Mouse (Mus musculus): Measurements from ENCODE around the gene Zfp750.

Zfp750 gene

DNA sequence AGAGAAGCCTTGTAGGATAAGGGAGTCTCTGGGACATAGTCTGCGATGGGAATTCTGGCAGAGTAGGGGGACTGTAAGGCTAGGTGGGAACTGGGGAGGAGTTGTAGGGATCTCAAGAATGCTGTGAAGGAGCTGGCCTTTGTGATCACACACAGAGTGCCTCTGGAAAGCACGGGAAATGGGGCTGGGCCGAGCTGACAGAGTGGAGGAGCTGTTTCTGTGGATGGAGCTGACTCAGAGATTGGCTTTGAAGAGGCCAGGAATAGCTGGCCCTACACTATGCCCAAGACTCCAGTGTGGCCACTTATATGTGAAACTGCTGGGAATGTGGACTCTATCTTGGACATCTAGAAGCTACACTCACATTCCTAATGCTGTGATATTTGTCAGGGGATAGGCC, 17.4 kb upstream of the Zfp750 start:
- no peak for DNase-seq

GRCm38 (mm10) chr11:121529747-121530146, 10.6 kb upstream of the Zfp750 start:
- DNase-seq, result no peak

- peak; percentile 36 for DNase-seq
These were observed 5.1 kb upstream of the Zfp750 start for GRCm38 (mm10) chr11:121524191-121524590.

- DNase-seq, result no peak
These were observed 3.1 kb upstream of the Zfp750 start for GRCm38 (mm10) chr11:121522156-121522762.

DNA sequence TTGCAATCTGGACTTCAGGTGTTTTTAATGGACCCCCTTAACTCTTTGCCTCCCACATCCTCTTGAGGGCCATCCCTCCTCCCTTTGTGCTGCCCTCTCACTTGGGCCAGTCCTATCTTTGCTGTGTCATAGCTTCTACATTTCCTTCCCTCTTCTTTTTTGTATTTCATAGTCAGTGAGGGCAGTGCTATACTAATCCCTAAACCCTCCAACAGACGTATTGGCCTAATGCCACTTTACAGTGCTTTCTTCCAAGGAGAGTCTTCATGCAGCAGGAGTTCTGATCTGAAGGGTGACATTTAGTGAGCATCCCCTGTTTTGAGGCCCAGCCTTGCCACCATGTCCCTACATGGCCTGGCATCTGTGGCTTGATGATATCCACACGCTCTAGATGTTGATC, 1.6 kb upstream of the Zfp750 start:
- no peak for DNase-seq

GRCm38 (mm10) chr11:121519703-121520102, 570 bp upstream of the Zfp750 start:
- no peak for DNase-seq

GRCm38 (mm10) chr11:121517687-121518465, 1.3 kb downstream of the Zfp750 start:
- DNase-seq, result no peak

- no peak for DNase-seq
These were observed 2.2 kb downstream of the Zfp750 start for GRCm38 (mm10) chr11:121516906-121517305.

GRCm38 (mm10) chr11:121515996-121516395, 3.1 kb downstream of the Zfp750 start:
- no peak for DNase-seq

DNA sequence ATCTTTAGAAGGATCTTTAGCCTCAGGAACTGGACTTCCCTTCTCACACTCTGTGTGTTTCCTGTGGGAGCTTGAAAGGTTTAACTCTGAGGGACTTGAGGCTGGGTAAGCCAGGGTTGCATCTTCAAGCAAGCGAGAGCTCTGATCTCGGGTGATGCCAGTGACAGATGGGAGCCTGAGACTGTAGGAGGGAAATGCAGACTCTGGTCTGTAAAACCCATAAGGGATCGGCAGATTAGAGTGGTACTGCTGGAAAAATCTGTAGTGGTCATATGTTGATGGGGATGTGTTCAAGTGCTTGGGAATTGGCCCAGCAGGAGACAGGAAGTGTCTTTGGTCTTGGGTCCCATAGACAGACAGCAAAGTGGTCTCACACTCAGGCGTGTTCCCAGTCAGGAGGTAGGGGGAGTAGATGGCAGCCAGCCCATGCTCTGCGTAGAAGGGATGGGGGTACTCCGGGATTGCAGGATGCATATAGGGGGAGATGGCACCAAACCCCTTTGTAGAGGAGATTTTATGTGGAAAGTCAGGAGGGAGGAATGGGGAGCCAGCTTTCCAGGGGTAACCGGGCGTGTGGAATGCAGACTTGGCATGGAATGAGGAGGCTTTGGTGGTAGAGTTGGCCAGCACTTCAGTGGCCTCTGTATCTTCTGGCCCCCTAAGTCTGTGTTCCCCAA, 6.1 kb downstream of the Zfp750 start:
- peak; percentile 37 for DNase-seq

- no peak for DNase-seq
These were observed 8.5 kb downstream of the Zfp750 start for GRCm38 (mm10) chr11:121510512-121511246.

DNA sequence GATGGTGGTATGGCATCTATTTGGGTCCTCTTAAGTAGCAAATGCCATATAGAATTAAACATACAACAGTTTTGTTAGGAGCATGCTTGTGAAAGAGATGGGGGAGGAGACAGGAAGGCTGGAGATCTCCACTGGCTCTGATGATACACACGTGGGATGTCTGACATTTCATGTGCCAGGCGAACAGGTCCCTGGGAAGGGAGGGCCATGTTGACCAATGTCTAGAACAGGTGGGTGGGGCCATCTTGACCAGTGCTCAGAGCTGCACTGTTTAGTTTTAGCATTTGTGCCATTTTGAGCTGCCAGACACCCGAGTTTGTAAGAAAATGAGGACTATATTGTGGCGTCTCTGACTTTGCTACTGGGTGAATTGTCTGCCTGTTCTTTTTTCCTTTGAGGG, 10.7 kb downstream of the Zfp750 start:
- DNase-seq, result no peak

- no peak for DNase-seq
These were observed 16.9 kb downstream of the Zfp750 start for GRCm38 (mm10) chr11:121502000-121502860.

GRCm38 (mm10) chr11:121501525-121501924, 17.6 kb downstream of the Zfp750 start:
- no peak for DNase-seq

DNA sequence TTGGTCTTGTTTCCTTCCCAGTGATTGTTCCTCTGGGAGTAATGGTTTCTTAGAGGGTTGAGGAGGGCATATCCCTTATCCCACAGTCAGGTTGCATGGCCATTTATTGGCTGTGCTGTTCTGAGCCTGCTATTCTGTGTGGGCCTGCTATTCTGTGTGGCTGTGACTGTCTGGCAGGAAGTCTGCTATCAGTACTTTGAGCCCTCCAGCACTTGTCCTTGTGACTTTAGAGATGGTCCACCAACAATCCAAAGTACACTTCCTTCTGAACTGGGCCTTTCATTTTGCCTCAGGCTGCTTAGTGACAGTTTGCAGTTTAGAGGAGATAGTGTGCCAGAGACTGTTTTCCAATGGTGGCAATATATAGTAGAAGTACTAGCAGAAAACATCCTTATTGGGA, 18.5 kb downstream of the Zfp750 start:
- DNase-seq, result no peak

- no peak for DNase-seq
These were observed 28.5 kb downstream of the Zfp750 start for GRCm38 (mm10) chr11:121490651-121491050.

DNA sequence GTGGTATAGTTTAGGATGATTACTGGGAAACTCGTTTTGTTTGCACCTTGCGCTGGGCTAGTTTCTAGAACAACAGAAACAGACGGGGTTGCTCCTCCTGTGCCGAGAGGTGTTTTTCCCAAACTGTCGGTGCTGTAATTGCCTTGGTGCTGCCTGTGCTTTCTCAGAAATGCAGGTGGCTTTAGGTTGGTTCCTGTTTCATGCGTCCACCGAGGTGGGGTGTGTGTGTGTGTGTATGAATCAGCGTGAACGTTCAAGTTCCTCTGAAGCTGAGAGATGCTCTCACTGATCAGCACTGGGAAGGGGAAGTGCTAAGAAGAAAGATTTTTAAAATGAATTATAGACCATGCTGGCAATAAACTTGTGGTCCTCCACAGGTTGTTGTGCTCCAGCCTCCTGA, 33.3 kb downstream of the Zfp750 start:
- DNase-seq, result no peak

DNA sequence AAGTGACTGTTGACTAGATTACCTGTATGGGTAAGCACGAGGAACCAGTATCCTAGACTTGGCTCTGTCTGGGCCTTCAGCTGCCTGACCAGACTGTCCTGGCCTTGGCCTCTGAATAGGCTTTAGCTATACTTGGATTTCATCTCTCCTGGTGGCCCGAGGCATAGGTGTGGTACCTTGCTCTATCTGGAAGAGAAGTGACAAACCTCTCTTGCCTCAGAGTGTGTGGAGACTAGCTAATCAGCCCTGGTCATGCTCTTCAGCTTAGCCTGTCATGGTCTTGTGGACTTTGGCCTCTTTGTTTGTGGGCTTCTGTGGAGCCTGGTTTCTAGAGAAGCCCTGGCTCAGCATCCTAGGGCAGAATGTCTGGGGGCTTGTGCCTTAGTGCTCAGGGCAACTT, 38.0 kb downstream of the Zfp750 start:
- DNase-seq, result no peak

- no peak for DNase-seq
These were observed 39.5 kb downstream of the Zfp750 start for GRCm38 (mm10) chr11:121479476-121480203.

GRCm38 (mm10) chr11:121475699-121476415, 43.3 kb downstream of the Zfp750 start:
- peak; percentile 49 for DNase-seq

- DNase-seq, result no peak
These were observed 44.3 kb downstream of the Zfp750 start for GRCm38 (mm10) chr11:121474831-121475230.
